Mouse (Mus musculus): ENCODE data around the gene Fam117b.

DNA sequence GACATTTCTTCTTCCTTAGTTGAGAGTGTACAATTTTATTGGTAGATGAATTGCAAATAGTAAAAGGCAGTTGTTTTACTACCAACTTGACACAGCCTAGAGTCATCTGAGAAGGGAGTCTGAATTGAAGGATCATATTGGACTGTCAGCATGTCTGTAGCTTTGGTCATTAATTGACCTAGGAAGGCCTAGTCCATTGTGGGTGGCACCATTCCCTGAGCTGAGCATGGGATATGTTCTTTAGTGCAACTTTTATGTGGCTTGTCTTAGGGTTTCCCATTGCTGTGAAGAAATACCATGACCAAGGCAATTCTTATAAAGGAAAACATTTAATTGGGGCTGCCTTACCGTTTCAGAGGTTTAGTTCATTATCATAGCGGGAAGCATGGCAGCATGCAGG, 20.2 kb downstream of the Fam117b start:
- no peak for TF ChIP-seq POLR2A (IDR thresholded peaks at IDR 0.05; ENCODE audit: low read depth, low read length)
- TF ChIP-seq CTCF (IDR thresholded peaks at IDR 0.05; ENCODE audit: extremely low read depth, insufficient read depth, insufficient read length, insufficient replicate concordance), result no peak

Measured in spleen, adult 2 months (tissue).